Mouse (Mus musculus): ENCODE results near the gene Abcc3.

GRCm38 (mm10) chr11:94362101-94362500, 30.7 kb downstream of the Abcc3 start:
- TF ChIP-seq GATA1 (IDR thresholded peaks at IDR 0.05; ENCODE audit: borderline replicate concordance, low read length) (no peak), FLI1 (IDR thresholded peaks at IDR 0.05; ENCODE audit: low read length) (no peak)

Measured in megakaryocyte, embryonic 14.5 days (primary cell).